Mouse (Mus musculus) CH12.LX (cell line): ENCODE results near the gene Lamtor5. TPM values are rescaled to one million over a fixed set of nuclear protein-coding genes. Genes with fewer than 3 reads are reported as not detected.
A peak's percentile ranks its signal among the peaks of the same experiment; 100 is the strongest.

Experiments used
- DNase-seq: peaks from one replicate; pipeline ENCODE4 v3.0.0-alpha.2; 2013; ENCODE audit errors: extremely low read depth
- H3K27ac ChIP-seq: 2 replicates; pipeline ENCODE4 v1.5.1; 2012; ENCODE audit warnings: low read depth, mild to moderate bottlenecking, control low read depth, moderate library complexity; ENCODE audit not compliant: insufficient read depth
- H3K27me3 ChIP-seq: replicated peaks from 2 replicates; pipeline ENCODE3; 2012; ENCODE audit warnings: inconsistent platforms
- H3K36me3 ChIP-seq, 2 experiments: replicated peaks in 1 of 2; 2 replicates each; pipeline versions ENCODE3 to v1.6.1; 2012; ENCODE audit warnings: inconsistent platforms in 1 of 2, low read length in 1 of 2, mild to moderate bottlenecking in 1 of 2, mixed read lengths in 1 of 2, moderate library complexity in 1 of 2; ENCODE audit not compliant: control insufficient read depth in 1 of 2, insufficient read depth in 1 of 2
- H3K4me1 ChIP-seq, 2 experiments: 2 replicates each; pipeline ENCODE4 v1.6.1; 2012; ENCODE audit warnings: inconsistent platforms in 1 of 2, moderate library complexity in 1 of 2; ENCODE audit not compliant: insufficient read depth in 2 of 2, control insufficient read depth in 1 of 2
- H3K4me2 ChIP-seq: 2 replicates; pipeline ENCODE4 v1.6.1; 2012; ENCODE audit warnings: low read depth, mild to moderate bottlenecking, control low read depth; ENCODE audit not compliant: poor library complexity, insufficient read depth, severe bottlenecking
- H3K4me3 ChIP-seq, 3 experiments: fragments of 150-350 bp in 1 of 3; sonication (generic) in 1 of 3; replicated peaks in 1 of 3; 2 replicates each; pipeline versions ENCODE3 to v1.5.1; 2011 to 2012; ENCODE audit warnings: low read depth in 2 of 3, low read length in 2 of 3, mild to moderate bottlenecking in 2 of 3, moderate library complexity in 2 of 3, control low read depth in 1 of 3, improper control_type of control experiment in 1 of 3, inconsistent platforms in 1 of 3, mixed read lengths in 1 of 3; ENCODE audit not compliant: poor library complexity in 1 of 3
- H3K79me2 ChIP-seq: replicated peaks from 2 replicates; pipeline ENCODE4 v1.6.1; 2012; ENCODE audit warnings: mild to moderate bottlenecking, moderate library complexity; ENCODE audit not compliant: control insufficient read depth, poor library complexity, insufficient read depth, severe bottlenecking; ENCODE audit errors: extremely low read depth
- H3K9ac ChIP-seq: 2 replicates; pipeline ENCODE4 v1.6.1; 2012; ENCODE audit warnings: low read depth, mild to moderate bottlenecking, control low read depth, moderate library complexity; ENCODE audit not compliant: insufficient read depth
- H3K9me3 ChIP-seq: replicated peaks from 2 replicates; pipeline ENCODE3; 2012; ENCODE audit warnings: low read length, inconsistent platforms, mixed read lengths
- MXI1 ChIP-seq: IDR thresholded peaks from 2 replicates; pipeline ENCODE4 v1.6.1; 2011; ENCODE audit warnings: mild to moderate bottlenecking, low read depth, low read length, improper control_type of control experiment
- MYC ChIP-seq: IDR thresholded peaks from 2 replicates; pipeline ENCODE4 v1.6.1; 2011; ENCODE audit warnings: low read depth, mild to moderate bottlenecking, improper control_type of control experiment, low read length
- SIN3A ChIP-seq: IDR thresholded peaks from 2 replicates; pipeline ENCODE4 v1.6.1; 2012; ENCODE audit warnings: low read length, improper control_type of control experiment, inconsistent platforms
- TBP ChIP-seq: conservative IDR thresholded peaks from 2 replicates; pipeline ENCODE4 v1.6.1; 2011; ENCODE audit warnings: low read depth, low read length, improper control_type of control experiment
- ZNF384 ChIP-seq: IDR thresholded peaks from 2 replicates; pipeline ENCODE4 v1.6.1; 2012; ENCODE audit warnings: low read depth, low read length, improper control_type of control experiment, inconsistent platforms
- dilution Hi-C: fragments of 300-500 bp; cut with MboI; formaldehyde crosslinking; loops from 2 replicates; pipeline ENCODE4 v1.14.3; 2020; ENCODE audit warnings: low sequenced_read_pairs; ENCODE audit not compliant: extremely low pct_unique_long_range_greater_than_20kb, extremely low pct_ligation_motif_present
- in situ Hi-C: fragments of 300-500 bp; cut with MboI; formaldehyde crosslinking; loops from 3 replicates; pipeline ENCODE4 v1.14.3; 2019; ENCODE audit warnings: low sequenced_read_pairs, low pct_ligation_motif_present, low pct_unique_long_range_greater_than_20kb, mixed read lengths
- polyA plus RNA-seq: library from polyadenylated mRNA; unstranded; fragments of >175 nt; gene quantifications from 2 replicates; pipeline ENCODE4 v1.2.1, GENCODE M21; 2012; ENCODE audit warnings: low read depth; ENCODE audit not compliant: insufficient read length
- total RNA-seq, 2 experiments: library from RNA; depleted of rRNA; stranded (reverse); fragments of 300-350 nt in 1 of 2; fragments of >200 nt in 1 of 2; gene quantifications; 2 replicates each; pipeline ENCODE4 v1.2.3; 2012 to 2014

The Lamtor5 gene
- total and polyA plus RNA-seq, 3 experiments, result 119 to 162 (median 137) TPM

- Histone ChIP-seq H3K4me2 (no peak overlapping the region), H3K79me2 (peaks cover 77% of the 10 kb centered on the region), H3K9ac (no peak overlapping the region), H3K4me1 (peaks cover 10 to 74% of the 10 kb centered on the region in 2 experiments), H3K9me3 (no peaks in the 10 kb centered on the region), H3K4me3 (no peak overlapping the region), H3K27me3 (no peaks in the 10 kb centered on the region), H3K27ac (no peak overlapping the region), H3K36me3 (peaks cover 18 to 45% of the 10 kb centered on the region in 2 experiments)
- TF ChIP-seq MYC, result no peak
- no peak for TF ChIP-seq TBP
- dilution Hi-C loops, result no loop called here
- DNase-seq, result no peak
- in situ Hi-C loops, result no loop called here
Observed at GRCm38 (mm10) chr3:107321776-107322175, 43.1 kb downstream of the Lamtor5 start.

- Histone ChIP-seq H3K27me3 (no peaks in the 10 kb centered on the region), H3K4me1 (peaks cover 6 to 65% of the 10 kb centered on the region in 2 experiments), H3K27ac (no peak overlapping the region), H3K79me2 (peaks cover 72% of the 10 kb centered on the region), H3K4me2 (no peak overlapping the region), H3K9me3 (no peaks in the 10 kb centered on the region), H3K4me3 (no peak overlapping the region), H3K36me3 (peaks cover 29 to 51% of the 10 kb centered on the region in 2 experiments), H3K9ac (no peak overlapping the region)
- DNase-seq, result no peak
- in situ Hi-C loops, result no loop called here
- dilution Hi-C loops, result no loop called here
- TF ChIP-seq ZNF384 (peak; percentile 63), MYC (no peak)
- TF ChIP-seq, all 38 proteins: peak for 1
Observed at GRCm38 (mm10) chr3:107326442-107326841, 47.8 kb downstream of the Lamtor5 start.

- H3K4me3 ChIP-seq, result peak overlapping the region; percentile 82 to 94 (median 92)
- no peak overlapping the region for H3K27ac ChIP-seq
- H3K4me2 ChIP-seq, result peak overlapping the region; percentile 68
- in situ Hi-C loops, result no loop called here
- dilution Hi-C loops, result no loop called here
- peak overlapping the region; percentile 97; the same call in 1 of the 2 replicates for H3K9ac ChIP-seq
- H3K9me3 ChIP-seq, result no peaks in the 10 kb centered on the region
- H3K36me3 ChIP-seq, result peaks cover 19 to 36% of the 10 kb centered on the region in 2 experiments
- peaks cover 0 to 39% of the 10 kb centered on the region in 2 experiments; a peak in 2 of 4 replicates for H3K4me1 ChIP-seq
- H3K79me2 ChIP-seq, result peaks cover 53% of the 10 kb centered on the region
- no peak; the same call in none of the 2 replicates for TF ChIP-seq MXI1
- TF ChIP-seq SIN3A, result peak; percentile 42
- TF ChIP-seq, all 38 proteins: peak for 1
- no peak for DNase-seq
- no peaks in the 10 kb centered on the region for H3K27me3 ChIP-seq
Observed at GRCm38 (mm10) chr3:107330503-107331424, 52.1 kb downstream of the Lamtor5 start.
